Mouse (Mus musculus) induced T-regulatory cell, adult 2 months (primary cell): Measurements from ENCODE around the gene Me1.
A peak's percentile ranks its signal among the peaks of the same experiment; 100 is the strongest.

Experiments used
- DNase-seq: peaks from one replicate; pipeline ENCODE4 v3.0.0-alpha.2; 2012; ENCODE audit warnings: low read depth

Me1 gene

GRCm38 (mm10) chr9:86695818-86696261, at the start of gene Me1:
Gene Me1, minus strand, starts transcription at chr9:86695953.
- peak; percentile 10 for DNase-seq

DNA sequence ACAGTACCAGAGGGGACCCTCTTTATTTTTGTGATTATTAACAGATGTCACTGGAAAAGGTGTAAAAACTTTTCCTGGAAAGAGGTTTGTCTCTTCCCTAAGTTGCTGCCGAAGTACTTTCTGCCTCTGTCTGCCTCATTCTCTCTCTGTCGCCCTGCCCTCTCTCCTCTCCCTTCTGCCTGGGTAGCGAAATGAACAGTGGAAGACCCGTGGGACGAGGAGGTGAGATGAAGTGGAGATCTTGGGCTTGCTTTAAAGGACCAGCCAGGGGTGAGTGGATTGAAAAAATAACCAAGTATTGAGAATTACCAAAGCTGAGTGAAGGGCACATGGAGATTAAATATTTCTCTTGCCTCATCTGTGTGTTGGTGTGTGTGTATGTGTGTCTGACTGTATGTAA, 48.3 kb upstream of the Me1 start:
- no peak for DNase-seq

GRCm38 (mm10) chr9:86742959-86743911, 47.5 kb upstream of the Me1 start, which contains the start of gene Prss35:
Gene Prss35, plus strand, starts transcription at chr9:86743649.
- no peak for DNase-seq

- no peak for DNase-seq
Measured at GRCm38 (mm10) chr9:86739971-86740370, 44.2 kb upstream of the Me1 start.

DNA sequence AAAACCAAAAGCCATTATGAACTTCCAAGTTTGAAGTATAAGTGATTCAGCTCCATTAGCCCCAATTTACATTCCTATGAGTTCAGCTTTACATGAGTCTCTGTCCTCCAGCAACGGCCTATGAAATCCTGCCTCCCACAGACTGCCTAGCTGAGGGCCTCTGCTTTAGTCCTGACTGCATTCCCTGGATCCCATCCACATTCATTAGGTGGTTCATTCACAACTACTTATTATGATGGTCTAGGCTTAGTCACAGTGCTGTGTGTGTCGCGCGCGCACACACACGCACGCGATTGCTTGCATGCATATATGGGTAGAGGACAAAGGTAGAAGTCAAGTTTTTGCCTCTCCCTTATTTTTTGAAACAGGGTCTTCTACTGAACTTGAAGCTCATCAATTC, 43.0 kb upstream of the Me1 start:
- no peak for DNase-seq

- no peak for DNase-seq
Measured at GRCm38 (mm10) chr9:86738067-86738466, 42.3 kb upstream of the Me1 start.

DNA sequence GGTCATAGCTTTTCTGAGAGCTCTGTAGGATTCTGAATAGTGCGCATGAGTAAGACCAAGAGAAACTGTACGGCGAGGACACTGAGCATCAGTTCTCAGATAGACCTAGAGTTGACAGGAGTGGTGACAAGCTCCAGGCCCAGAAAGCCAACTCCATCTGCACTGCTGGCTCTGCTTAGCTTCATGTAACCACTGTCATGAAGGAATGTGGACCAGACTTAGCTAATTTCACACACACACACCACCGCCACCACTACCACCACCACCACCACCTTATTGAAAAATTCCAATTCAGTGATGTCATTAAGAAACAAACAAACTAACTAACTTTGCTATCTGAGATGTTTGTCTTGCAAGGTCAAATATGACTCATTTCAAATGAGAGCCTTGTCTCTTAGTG, 41.2 kb upstream of the Me1 start:
- DNase-seq: no peak

GRCm38 (mm10) chr9:86734795-86735194, 39.0 kb upstream of the Me1 start:
- DNase-seq: no peak

GRCm38 (mm10) chr9:86734357-86734756, 38.6 kb upstream of the Me1 start:
- DNase-seq: no peak

DNA sequence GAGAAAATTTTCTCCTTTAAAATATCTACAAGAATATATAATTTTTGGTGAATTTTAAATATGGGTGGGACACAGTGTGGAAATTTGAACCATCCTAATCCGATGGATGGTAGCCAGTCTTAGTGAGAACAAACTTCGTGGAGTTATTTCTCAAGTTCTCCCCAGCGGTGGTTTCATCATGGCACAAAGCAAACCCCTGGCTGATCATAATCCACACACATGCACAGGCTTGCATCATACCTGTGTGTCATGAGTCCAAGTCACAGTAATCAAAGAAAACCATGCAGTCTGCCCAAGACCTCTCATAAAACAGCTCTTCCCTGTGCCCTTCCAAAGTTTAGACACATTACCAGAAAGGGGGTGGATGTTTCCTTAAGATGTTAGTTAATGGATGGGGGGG, 34.1 kb upstream of the Me1 start:
- no peak for DNase-seq

DNA sequence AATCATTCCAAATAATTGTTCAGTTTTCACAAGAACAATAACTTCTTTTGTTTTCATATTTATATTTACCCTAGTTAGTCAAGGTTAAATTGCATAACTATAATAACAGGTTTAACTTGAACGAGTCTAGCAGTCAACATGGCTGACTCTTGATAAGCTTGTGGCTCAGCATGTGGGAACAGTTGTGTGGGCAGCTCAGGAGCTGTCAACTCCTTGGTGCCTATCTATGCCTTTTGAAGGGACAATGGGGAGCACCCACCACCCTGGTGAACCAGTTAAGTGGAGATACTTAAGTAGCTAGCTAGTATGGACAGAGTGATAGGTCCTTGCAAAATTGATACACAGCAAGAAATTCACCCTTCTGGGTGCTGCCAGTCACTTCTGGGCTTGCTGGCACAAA, 33.3 kb upstream of the Me1 start:
- DNase-seq: no peak

DNA sequence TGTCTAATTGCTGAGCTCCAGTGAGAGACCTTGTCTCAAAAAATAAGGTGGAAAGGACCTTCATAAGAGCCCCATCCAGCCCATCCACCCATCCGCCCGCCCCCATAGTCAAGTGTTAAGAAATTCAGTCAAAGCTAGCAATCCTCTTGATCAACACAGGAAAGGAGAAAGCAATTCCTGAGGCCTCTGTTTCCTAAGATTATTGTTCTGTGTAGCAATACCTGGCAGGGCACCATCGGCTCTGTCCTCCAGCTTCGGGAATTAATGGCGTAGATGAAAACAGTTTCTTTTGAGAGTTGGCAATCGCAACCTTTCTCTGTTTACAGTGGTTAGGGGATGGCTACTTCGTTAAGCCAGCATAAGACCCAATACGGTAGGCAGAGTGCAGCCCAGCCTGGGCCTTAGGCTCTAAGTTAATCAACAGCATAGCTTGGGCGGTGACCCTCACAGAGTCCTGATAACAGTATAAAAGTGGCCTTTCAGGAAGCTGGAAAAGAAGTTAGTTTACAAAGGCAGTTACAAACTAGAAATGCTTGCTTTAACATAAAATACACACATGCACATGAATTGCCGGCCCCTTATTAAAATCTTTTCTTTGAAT, 32.6 kb upstream of the Me1 start:
- DNase-seq: no peak

DNA sequence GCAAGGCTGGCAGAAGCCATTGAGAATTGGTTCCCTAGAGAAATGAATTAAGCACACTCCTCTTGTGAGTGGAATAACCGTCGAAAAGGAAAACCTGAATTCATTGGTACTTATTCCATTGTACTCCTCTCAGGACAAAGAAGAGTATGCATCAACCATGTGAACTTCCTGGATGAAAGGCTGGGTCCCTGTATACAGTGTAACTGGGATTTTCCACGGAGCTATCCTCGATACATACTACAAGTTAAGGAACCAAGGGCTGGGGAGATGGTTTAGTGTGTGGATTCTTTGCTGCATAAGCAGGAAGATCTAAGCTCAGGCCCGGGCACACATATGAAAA, 30.6 kb upstream of the Me1 start:
- no peak for DNase-seq

DNA sequence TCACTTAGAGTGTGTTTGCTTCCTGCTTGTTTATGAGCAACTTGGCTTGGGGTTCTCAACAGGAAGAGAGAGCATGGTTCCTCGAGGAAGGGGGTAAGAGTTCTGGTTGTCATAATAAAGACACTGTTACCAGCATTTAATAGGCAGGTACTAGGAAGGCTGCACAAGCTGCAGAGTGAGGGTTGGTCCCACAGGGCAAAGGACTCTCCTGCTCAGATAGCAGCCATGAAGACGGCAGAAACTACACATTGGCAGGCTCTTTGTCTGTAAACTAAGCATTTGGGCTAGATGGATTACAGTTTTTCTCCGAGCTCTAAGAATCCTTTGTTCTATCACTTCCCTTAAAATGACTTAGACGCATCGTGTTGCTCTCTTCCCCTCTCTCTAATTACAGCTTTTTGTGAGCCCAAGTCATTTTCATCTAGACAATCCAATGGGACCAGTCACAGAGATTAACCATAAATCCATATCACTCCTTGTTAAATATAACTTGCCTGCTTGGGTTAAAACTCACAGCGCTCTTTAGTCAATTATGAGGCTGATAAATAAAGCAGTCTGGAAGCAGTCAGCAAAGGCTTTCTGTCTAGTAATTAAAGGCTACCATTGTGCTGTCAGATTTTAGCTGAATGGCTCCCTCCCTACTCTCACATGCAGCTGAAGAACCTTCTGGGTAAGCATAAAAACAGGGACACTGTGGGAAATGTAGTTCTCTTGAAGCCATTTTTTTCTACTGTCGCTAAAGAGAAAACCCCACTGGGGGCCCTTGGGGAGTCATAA, 30.0 kb upstream of the Me1 start:
- DNase-seq: no peak

DNA sequence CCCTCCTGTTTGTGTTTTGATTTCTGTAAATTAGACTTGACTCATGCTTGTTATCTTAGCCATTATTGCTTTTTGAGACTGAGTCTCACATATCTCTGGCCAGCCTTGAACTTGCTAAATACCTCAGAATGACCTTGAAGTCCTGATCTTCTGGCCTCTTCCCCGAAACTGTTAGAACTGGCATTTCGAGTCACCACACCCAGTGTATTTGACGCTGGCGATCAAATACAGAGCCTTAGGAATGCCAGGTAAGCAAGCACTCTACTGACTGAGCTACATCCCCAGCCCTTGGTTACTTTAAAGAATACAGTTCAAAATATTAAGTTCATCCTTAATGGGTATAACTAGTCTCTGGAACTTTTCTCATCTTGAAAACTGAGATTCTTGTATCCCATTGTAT, 29.3 kb upstream of the Me1 start:
- no peak for DNase-seq

- DNase-seq: no peak
Measured at GRCm38 (mm10) chr9:86720794-86721193, 25.0 kb upstream of the Me1 start.

- no peak for DNase-seq
Measured at GRCm38 (mm10) chr9:86720227-86720626, 24.5 kb upstream of the Me1 start.

DNA sequence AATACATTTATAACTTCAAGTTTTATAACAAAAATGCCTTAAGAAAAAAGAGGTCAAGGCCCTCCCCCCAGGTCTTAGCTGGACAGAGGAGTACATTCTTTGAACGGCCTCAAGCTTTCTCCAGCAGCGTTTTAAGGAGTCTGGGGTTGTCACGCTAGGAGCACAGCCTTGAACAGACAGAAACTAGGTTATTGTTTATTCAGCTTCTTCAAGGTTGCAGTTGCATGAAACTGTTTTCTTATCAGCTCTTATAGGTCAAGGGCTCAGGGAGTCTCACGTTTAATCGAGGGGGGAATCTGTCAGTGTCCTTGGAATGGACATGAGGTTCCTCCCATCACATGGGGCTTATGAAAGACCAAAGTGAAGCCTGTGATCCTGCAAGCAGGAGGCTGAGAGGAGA, 21.4 kb upstream of the Me1 start:
- DNase-seq: no peak

- no peak for DNase-seq
Measured at GRCm38 (mm10) chr9:86716540-86716939, 20.8 kb upstream of the Me1 start.

GRCm38 (mm10) chr9:86714089-86714488, 18.3 kb upstream of the Me1 start:
- no peak for DNase-seq

DNA sequence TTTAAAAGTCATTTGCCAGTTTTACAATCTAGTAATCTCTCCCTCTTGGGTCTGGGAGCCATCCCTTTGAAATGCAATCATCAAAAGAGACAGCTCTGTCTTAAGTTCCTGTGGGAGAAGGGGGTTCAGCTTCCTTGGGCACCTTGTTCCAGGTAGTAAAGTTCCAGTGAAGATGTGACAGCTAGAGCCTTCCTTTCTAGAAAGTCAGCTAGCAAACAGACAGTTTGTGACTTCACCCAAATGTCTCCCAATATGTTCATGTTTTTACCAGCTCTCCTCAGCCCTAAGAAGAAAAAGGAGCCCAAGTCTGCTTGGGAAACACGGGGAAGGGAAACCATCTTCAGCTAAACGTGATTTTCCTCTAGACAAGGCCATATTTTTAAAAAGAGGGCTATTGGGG, 16.9 kb upstream of the Me1 start:
- no peak for DNase-seq

DNA sequence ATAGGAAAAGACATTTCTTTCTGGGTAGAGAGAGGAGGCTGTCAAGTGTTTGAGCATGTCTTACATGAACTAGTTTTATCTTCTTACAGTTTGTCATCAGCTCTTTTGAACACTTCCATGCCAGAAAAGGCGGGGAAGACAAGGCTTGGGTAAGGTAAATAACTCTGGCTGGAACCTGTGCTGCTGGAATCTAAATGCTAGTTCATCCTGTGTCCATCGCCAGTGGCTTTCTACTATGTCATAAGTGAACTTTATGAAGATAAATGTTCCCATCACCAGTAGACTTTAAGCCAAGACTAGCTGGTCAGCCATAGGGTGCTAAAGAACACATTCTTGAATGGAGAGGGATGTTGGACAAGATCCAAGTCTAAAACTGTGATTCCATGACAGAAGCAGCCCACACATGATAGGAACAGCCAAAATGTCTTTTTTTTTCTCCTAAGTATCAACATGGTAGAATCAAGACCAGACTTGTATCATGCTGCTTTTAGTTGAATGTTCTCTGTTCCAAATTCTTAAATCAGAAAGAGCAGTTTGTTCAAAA, 14.4 kb upstream of the Me1 start:
- no peak for DNase-seq

DNA sequence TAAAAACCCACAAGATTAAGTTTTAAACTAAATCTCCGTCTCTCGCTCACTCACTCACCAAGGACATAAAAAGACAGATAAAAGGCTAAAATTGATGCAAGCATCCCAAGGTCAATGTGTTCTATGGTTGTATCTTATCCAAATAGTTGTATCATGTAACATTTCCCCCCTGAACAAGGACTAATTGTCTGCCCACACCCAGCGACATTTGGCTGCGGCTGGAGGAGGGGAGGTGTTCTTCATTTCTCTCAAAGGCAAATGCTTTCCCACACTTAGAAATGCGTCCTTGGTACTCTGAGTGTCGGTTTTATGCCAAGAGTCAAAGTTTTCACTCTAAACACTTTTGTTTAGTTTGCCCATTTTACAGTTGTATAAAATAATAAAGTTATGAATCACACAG, 13.2 kb upstream of the Me1 start:
- DNase-seq: no peak
